Mouse (Mus musculus) cerebral cortex, adult 2 months (tissue): ENCODE measurements around the gene Otud3.

Experiments used
- WGBS: fragments of 180-500 bp; shearing (Covaris S2); methylation state at CpG from one replicate; pipeline ENCODE4 v1.1.7; 2018; 5-methylcytosine and 5-hydroxymethylcytosine counted together

Otud3 gene

GRCm38 (mm10) chr4:138852961-138853360 lies 60.8 kb downstream of the Otud3 start:
- 47% methylated on average over 6 of the region's 6 CpGs for WGBS

- 4% methylated on average over 4 of the region's 4 CpGs for WGBS
Observed at GRCm38 (mm10) chr4:138851463-138851862, 62.3 kb downstream of the Otud3 start.
